Mouse (Mus musculus): ENCODE results near the gene Acin1. TPM values are rescaled to one million over a fixed set of nuclear protein-coding genes. Genes with fewer than 3 reads are reported as not detected.

The Acin1 gene
- polyA plus RNA-seq, 1 experiment from 2014 or later, result 130 TPM

DNA sequence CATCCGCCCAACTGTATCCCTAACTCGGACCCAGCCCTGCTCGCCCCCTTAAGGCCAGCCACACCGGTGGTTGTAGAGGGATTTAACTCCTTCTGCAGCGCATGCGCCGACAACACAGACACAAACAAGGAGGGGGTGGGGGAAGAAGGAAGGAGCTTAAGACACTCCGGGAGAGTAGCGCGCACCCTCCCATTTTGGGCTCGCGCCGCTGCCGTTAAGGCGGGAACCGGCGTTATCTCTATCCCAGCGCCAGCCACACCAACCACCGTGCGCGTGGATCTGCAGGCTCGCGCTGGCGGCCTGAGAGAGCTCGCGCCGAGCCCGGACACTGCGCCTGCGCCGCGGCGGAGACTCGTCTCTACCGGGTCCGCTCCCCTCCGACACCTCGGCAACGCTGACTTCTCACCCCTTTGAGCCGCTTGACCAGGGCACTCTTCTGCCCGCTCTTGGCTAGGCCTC is 639 bp downstream of the Acin1 start, which contains the start of gene 1700123O20Rik:
Gene 1700123O20Rik, plus strand, starts transcription at position 154 of the 459 bp plus-strand sequence.
- H3K27me3 ChIP-seq (ENCODE audit: insufficient read depth, poor library complexity, severe bottlenecking), result no peaks in the 10 kb centered on the region
- H3K4me3 ChIP-seq, result peak within 1 kb of the TSS; percentile 91
- no peaks in the 10 kb centered on the region for H3K9me3 ChIP-seq
- DNase-seq (ENCODE audit: low spot score), result peak; percentile 88
- under 1% methylated on average over 41 of the region's 41 CpGs for WGBS
- peak within 1 kb of the TSS; percentile 98 for H3K27ac ChIP-seq
- peaks cover 22% of the 10 kb centered on the region for H3K4me1 ChIP-seq (replicated peaks)
- peaks cover 59% of the 10 kb centered on the region for H3K36me3 ChIP-seq

DNA sequence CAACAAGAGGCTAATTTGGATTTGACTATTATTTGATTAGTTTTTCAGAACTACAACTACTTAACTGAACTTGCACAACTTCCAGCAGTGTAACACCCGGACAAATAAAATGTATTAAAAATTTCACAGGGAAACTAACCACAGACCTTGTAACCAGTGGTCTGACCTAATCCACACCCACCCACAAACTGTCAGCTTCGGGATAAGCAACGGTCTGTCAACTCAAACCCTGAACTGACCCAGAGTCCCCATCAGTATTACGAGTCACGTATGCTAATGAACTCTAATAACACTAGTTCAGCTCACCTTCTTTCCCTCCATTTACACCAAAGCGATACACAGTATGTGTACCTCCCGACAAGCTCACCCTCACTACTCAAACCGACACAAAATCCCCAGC is 1.3 kb downstream of the Acin1 start:
- H3K9me3 ChIP-seq, result no peaks in the 10 kb centered on the region
- WGBS, result 20% methylated on average over 8 of the region's 8 CpGs
- H3K27me3 ChIP-seq (ENCODE audit: insufficient read depth, poor library complexity, severe bottlenecking), result no peaks in the 10 kb centered on the region
- DNase-seq (ENCODE audit: low spot score), result no peak
- peaks cover 58% of the 10 kb centered on the region for H3K36me3 ChIP-seq
- H3K4me1 ChIP-seq (replicated peaks), result peaks cover 22% of the 10 kb centered on the region
- peak overlapping the region; percentile 98 for H3K27ac ChIP-seq
- H3K4me3 ChIP-seq, result peak overlapping the region; percentile 91

- no peak for DNase-seq (ENCODE audit: low spot score)
- Histone ChIP-seq H3K36me3 (peaks cover 69% of the 10 kb centered on the region), H3K4me3 (no peak overlapping the region), H3K27me3 (ENCODE audit: insufficient read depth, poor library complexity, severe bottlenecking) (no peaks in the 10 kb centered on the region), H3K9me3 (no peaks in the 10 kb centered on the region), H3K27ac (no peak overlapping the region), H3K4me1 (replicated peaks) (peaks cover 12% of the 10 kb centered on the region)
- WGBS, result 94% methylated on average over 3 of the region's 3 CpGs
Measured at GRCm38 (mm10) chr14:54682396-54682795, 4.3 kb downstream of the Acin1 start.

GRCm38 (mm10) chr14:54678657-54679304 is 8.0 kb downstream of the Acin1 start:
- Histone ChIP-seq H3K4me3 (no peak overlapping the region), H3K27ac (no peak overlapping the region), H3K4me1 (replicated peaks) (no peaks in the 10 kb centered on the region), H3K36me3 (peaks cover 95% of the 10 kb centered on the region), H3K9me3 (no peaks in the 10 kb centered on the region), H3K27me3 (ENCODE audit: insufficient read depth, poor library complexity, severe bottlenecking) (no peaks in the 10 kb centered on the region)
- no peak for DNase-seq (ENCODE audit: low spot score)
- WGBS, result 88% methylated on average over 16 of the region's 16 CpGs

DNA sequence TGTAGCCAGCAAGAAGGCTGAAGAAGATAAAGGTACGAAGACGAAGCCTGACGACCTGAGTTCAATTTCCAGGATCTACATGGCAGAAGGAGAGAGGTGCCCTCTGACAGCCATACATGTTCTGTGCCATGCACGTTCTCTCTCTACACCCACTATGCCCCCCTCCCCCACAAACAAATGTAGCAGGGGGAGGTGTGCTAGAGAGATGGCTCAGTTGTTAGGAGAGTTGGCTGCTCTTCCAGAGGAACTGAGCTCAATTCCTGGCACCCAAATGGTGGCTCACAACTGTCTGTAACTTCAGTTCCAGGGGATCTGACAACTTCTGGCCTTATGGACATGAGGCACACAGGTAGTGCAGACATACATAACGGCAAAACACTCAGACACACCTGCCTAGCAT is 10.4 kb downstream of the Acin1 start:
- Histone ChIP-seq H3K9me3 (no peaks in the 10 kb centered on the region), H3K27me3 (ENCODE audit: insufficient read depth, poor library complexity, severe bottlenecking) (no peaks in the 10 kb centered on the region), H3K4me1 (replicated peaks) (no peaks in the 10 kb centered on the region), H3K4me3 (no peak overlapping the region), H3K36me3 (peaks cover 95% of the 10 kb centered on the region), H3K27ac (no peak overlapping the region)
- DNase-seq (ENCODE audit: low spot score), result no peak
- WGBS, result 87% methylated on average over 5 of the region's 5 CpGs

GRCm38 (mm10) chr14:54674317-54674716 is 12.4 kb downstream of the Acin1 start:
- no peaks in the 10 kb centered on the region for H3K4me1 ChIP-seq (replicated peaks)
- H3K27ac ChIP-seq, result no peak overlapping the region
- H3K9me3 ChIP-seq, result no peaks in the 10 kb centered on the region
- H3K36me3 ChIP-seq, result peaks cover 91% of the 10 kb centered on the region
- no peaks in the 10 kb centered on the region for H3K27me3 ChIP-seq (ENCODE audit: insufficient read depth, poor library complexity, severe bottlenecking)
- WGBS, result 88% methylated on average over 2 of the region's 2 CpGs
- H3K4me3 ChIP-seq, result no peak overlapping the region
- no peak for DNase-seq (ENCODE audit: low spot score)

DNA sequence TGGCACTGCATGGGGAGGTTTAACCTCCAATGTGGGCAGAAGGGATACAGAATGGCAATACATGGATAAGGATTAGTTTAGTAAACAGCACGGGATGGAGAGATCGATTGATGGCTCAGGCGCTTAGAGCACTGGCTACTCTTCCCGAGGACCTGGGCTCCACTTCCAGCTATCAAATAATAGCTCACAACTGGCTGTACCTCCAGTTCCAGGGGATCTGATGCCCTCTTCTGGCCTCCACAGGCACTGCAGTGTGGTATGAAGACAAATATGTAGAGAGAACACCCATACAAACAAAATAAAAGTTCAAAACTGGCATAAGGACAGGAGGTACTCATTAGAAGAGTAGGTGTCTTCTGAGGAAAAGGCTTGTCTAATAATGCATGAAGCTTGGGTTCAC is 17.4 kb downstream of the Acin1 start:
- WGBS, result 81% methylated on average over 4 of the region's 4 CpGs
- H3K4me1 ChIP-seq (replicated peaks), result no peaks in the 10 kb centered on the region
- peaks cover 90% of the 10 kb centered on the region for H3K36me3 ChIP-seq
- H3K9me3 ChIP-seq, result no peaks in the 10 kb centered on the region
- no peak overlapping the region for H3K4me3 ChIP-seq
- H3K27ac ChIP-seq, result no peak overlapping the region
- DNase-seq (ENCODE audit: low spot score), result peak; percentile 45
- no peaks in the 10 kb centered on the region for H3K27me3 ChIP-seq (ENCODE audit: insufficient read depth, poor library complexity, severe bottlenecking)

GRCm38 (mm10) chr14:54664477-54665222 is 22.1 kb downstream of the Acin1 start:
- 94% methylated on average over 10 of the region's 10 CpGs for WGBS
- H3K4me1 ChIP-seq (replicated peaks), result no peaks in the 10 kb centered on the region
- H3K4me3 ChIP-seq, result no peak overlapping the region
- H3K27ac ChIP-seq, result no peak overlapping the region
- DNase-seq (ENCODE audit: low spot score), result no peak
- H3K36me3 ChIP-seq, result peaks cover 97% of the 10 kb centered on the region
- no peaks in the 10 kb centered on the region for H3K27me3 ChIP-seq (ENCODE audit: insufficient read depth, poor library complexity, severe bottlenecking)
- no peaks in the 10 kb centered on the region for H3K9me3 ChIP-seq

- WGBS, result 95% methylated on average over 2 of the region's 2 CpGs
- peaks cover 100% of the 10 kb centered on the region for H3K36me3 ChIP-seq
Measured at GRCm38 (mm10) chr14:54660009-54660408, 26.7 kb downstream of the Acin1 start.

GRCm38 (mm10) chr14:54653496-54653895 is 33.2 kb downstream of the Acin1 start:
- H3K9me3 ChIP-seq, result no peaks in the 10 kb centered on the region
- DNase-seq (ENCODE audit: low spot score), result peak; percentile 91
- H3K36me3 ChIP-seq, result peaks cover 84% of the 10 kb centered on the region
- peak overlapping the region; percentile 61 for H3K4me3 ChIP-seq
- WGBS, result under 1% methylated on average over 12 of the region's 12 CpGs
- H3K4me1 ChIP-seq (replicated peaks), result peaks cover 45% of the 10 kb centered on the region
- H3K27ac ChIP-seq, result peak overlapping the region; percentile 93
- no peaks in the 10 kb centered on the region for H3K27me3 ChIP-seq (ENCODE audit: insufficient read depth, poor library complexity, severe bottlenecking)

More at GRCm38 (mm10) chr14:54660009-54660408, 26.7 kb downstream of the Acin1 start:
- Histone ChIP-seq H3K9me3 (no peaks in the 10 kb centered on the region), H3K4me3 (no peak overlapping the region), H3K27me3 (ENCODE audit: insufficient read depth, poor library complexity, severe bottlenecking) (no peaks in the 10 kb centered on the region), H3K4me1 (replicated peaks) (no peaks in the 10 kb centered on the region), H3K27ac (no peak overlapping the region)
- DNase-seq (ENCODE audit: low spot score), result no peak

DNA sequence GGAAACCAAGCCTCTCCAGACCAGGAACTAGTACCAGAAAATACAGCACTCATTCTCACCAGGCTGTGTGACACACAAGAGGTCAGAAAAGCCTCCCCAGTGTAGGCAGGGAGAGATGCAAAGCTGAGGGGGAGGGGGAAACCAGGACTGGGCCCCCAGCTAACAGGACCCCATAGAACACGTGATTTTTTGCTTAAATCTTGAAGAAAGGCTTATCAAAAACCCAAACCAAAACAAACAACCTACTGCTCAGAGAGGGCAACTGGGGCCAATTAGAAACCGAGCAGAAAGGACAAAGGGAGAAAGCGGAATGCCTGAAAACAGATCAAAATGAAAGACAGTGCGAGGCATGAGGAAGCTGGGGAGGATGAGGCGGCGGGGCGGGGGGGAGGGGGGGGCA is 33.9 kb downstream of the Acin1 start:
- no peak for DNase-seq (ENCODE audit: low spot score)
- 1% methylated on average over 7 of the region's 7 CpGs for WGBS
- H3K27me3 ChIP-seq (ENCODE audit: insufficient read depth, poor library complexity, severe bottlenecking), result no peaks in the 10 kb centered on the region
- peak overlapping the region; percentile 93 for H3K27ac ChIP-seq
- peaks cover 47% of the 10 kb centered on the region for H3K4me1 ChIP-seq (replicated peaks)
- H3K4me3 ChIP-seq, result peak overlapping the region; percentile 61
- H3K36me3 ChIP-seq, result peaks cover 84% of the 10 kb centered on the region
- no peaks in the 10 kb centered on the region for H3K9me3 ChIP-seq

- 76% methylated on average over 4 of the region's 4 CpGs for WGBS
- Histone ChIP-seq H3K36me3 (peaks cover 84% of the 10 kb centered on the region), H3K9me3 (no peaks in the 10 kb centered on the region), H3K4me1 (replicated peaks) (peaks cover 47% of the 10 kb centered on the region), H3K4me3 (peak overlapping the region; percentile 61; the same call in 1 of the 2 replicates), H3K27ac (peak overlapping the region; percentile 41; the same call in 1 of the 2 replicates), H3K27me3 (ENCODE audit: insufficient read depth, poor library complexity, severe bottlenecking) (no peaks in the 10 kb centered on the region)
- no peak for DNase-seq (ENCODE audit: low spot score)
Measured at GRCm38 (mm10) chr14:54651556-54651955, 35.2 kb downstream of the Acin1 start.

Data from hindbrain, embryonic 10.5 days (tissue).